Mouse (Mus musculus) neural tube, embryonic 11.5 days (tissue): ENCODE data around the gene Rasal2. TPM values are rescaled to one million over a fixed set of nuclear protein-coding genes. Genes with fewer than 3 reads are reported as not detected.

Experiments used
- polyA plus RNA-seq: library from polyadenylated mRNA; unstranded; fragments of >200 nt; fragmentation: Nextera tagmentation; extraction: Ambion mirVana; gene quantifications from 2 replicates; pipeline ENCODE4 v1.2.1, GENCODE M21; 2014

The Rasal2 gene
- polyA plus RNA-seq, 1 experiment from 2014 or later: 19.8 TPM

Other genes starting within 250 kb of the Rasal2 start
- 7.4 and 7.5 TPM in 2 replicates for gene Cryzl2, start 46.0 kb upstream of the Rasal2 start, polyA plus RNA-seq
- 2.1 and 2.4 TPM in 2 replicates for gene Sec16b, start 94.1 kb upstream of the Rasal2 start, polyA plus RNA-seq